Mouse (Mus musculus) cerebellum, adult 2 months (tissue): Measurements from ENCODE around the gene Mup19.
"Not testable (repeated sequence)": the region's sequence is repeated elsewhere in the genome, so short reads cannot be mapped to it uniquely, and the experiment has no call there.

Experiments
- CTCF ChIP-seq: fragments of 200-500 bp; IDR thresholded peaks from 2 replicates; pipeline ENCODE4 v1.5.1; 2011; ENCODE audit warnings: low read depth, mild to moderate bottlenecking, control low read depth, low read length, moderate library complexity, borderline replicate concordance; ENCODE audit not compliant: insufficient read depth
- POLR2A ChIP-seq: fragments of 200-500 bp; IDR thresholded peaks from 2 replicates; pipeline ENCODE4 v1.6.1; 2011; ENCODE audit warnings: low read length, control low read depth, borderline replicate concordance; ENCODE audit not compliant: insufficient read depth

- TF ChIP-seq CTCF, POLR2A: not testable (repeated sequence)
These were observed 26.9 kb upstream of the Mup19 start for GRCm38 (mm10) chr4:61808926-61809325.
